Mouse (Mus musculus): ENCODE measurements at regions not wholly inside any gene's neighbourhood (a gene's known extent, or its start where the extent isn't known, plus 50 kb on each side); places are given as distances from the start of the nearest gene placed in this dataset.

- DNase-seq (ENCODE audit: low spot score in 2 of 2), result no peak
Observed at GRCm38 (mm10) chr6:99901146-99901545, 175.0 kb upstream of the Prok2 start.

GRCm38 (mm10) chr6:99899704-99900103, 173.5 kb upstream of the Prok2 start:
- DNase-seq (ENCODE audit: low spot score in 2 of 2), result no peak

- DNase-seq (ENCODE audit: low spot score in 2 of 2), result no peak
Observed at GRCm38 (mm10) chr6:99898077-99898476, 171.9 kb upstream of the Prok2 start.

GRCm38 (mm10) chr6:99895558-99895957, 169.4 kb upstream of the Prok2 start:
- no peak for DNase-seq (ENCODE audit: low spot score in 2 of 2)

- no peak for DNase-seq (ENCODE audit: low spot score in 2 of 2)
Observed at GRCm38 (mm10) chr6:99893936-99894335, 167.7 kb upstream of the Prok2 start.

GRCm38 (mm10) chr6:99892204-99892603, 166.0 kb upstream of the Prok2 start:
- no peak for DNase-seq (ENCODE audit: low spot score in 2 of 2)

GRCm38 (mm10) chr6:99891790-99892189, 165.6 kb upstream of the Prok2 start:
- DNase-seq (ENCODE audit: low spot score in 2 of 2), result no peak

- no peak for DNase-seq (ENCODE audit: low spot score in 2 of 2)
Observed at GRCm38 (mm10) chr6:99890805-99891204, 164.6 kb upstream of the Prok2 start.

GRCm38 (mm10) chr6:99889055-99889454, 162.9 kb upstream of the Prok2 start:
- no peak for DNase-seq (ENCODE audit: low spot score in 2 of 2)

- no peak for DNase-seq (ENCODE audit: low spot score in 2 of 2)
Observed at GRCm38 (mm10) chr6:99887904-99888303, 161.7 kb upstream of the Prok2 start.

GRCm38 (mm10) chr6:99884755-99885154, 158.6 kb upstream of the Prok2 start:
- DNase-seq (ENCODE audit: low spot score in 2 of 2), result no peak

- no peak for DNase-seq (ENCODE audit: low spot score in 2 of 2)
Observed at GRCm38 (mm10) chr6:99884054-99884453, 157.9 kb upstream of the Prok2 start.

- DNase-seq (ENCODE audit: low spot score in 2 of 2), result no peak
Observed at GRCm38 (mm10) chr6:99881606-99882005, 155.4 kb upstream of the Prok2 start.

GRCm38 (mm10) chr6:99874852-99875251, 148.7 kb upstream of the Prok2 start:
- no peak for DNase-seq (ENCODE audit: low spot score in 2 of 2)

- DNase-seq (ENCODE audit: low spot score in 2 of 2), result no peak
Observed at GRCm38 (mm10) chr6:99874029-99874428, 147.8 kb upstream of the Prok2 start.

- DNase-seq (ENCODE audit: low spot score in 2 of 2), result no peak
Observed at GRCm38 (mm10) chr6:99866061-99866460, 139.9 kb upstream of the Prok2 start.

- peak; percentile 40 to 49 for DNase-seq (ENCODE audit: low spot score in 2 of 2)
Observed at GRCm38 (mm10) chr6:99864949-99865348, 138.8 kb upstream of the Prok2 start.

- peak in 1 of 2 experiments; percentile 12 for DNase-seq (ENCODE audit: low spot score in 2 of 2)
Observed at GRCm38 (mm10) chr6:99863418-99863817, 137.2 kb upstream of the Prok2 start.

GRCm38 (mm10) chr6:99857411-99857810, 131.2 kb upstream of the Prok2 start:
- DNase-seq (ENCODE audit: low spot score in 2 of 2), result no peak

- DNase-seq (ENCODE audit: low spot score in 2 of 2), result no peak
Observed at GRCm38 (mm10) chr6:99853716-99854115, 127.5 kb upstream of the Prok2 start.

GRCm38 (mm10) chr6:99850706-99851105, 124.5 kb upstream of the Prok2 start:
- DNase-seq (ENCODE audit: low spot score in 2 of 2), result no peak

GRCm38 (mm10) chr6:99845508-99845846, 119.3 kb upstream of the Prok2 start:
- DNase-seq (ENCODE audit: low spot score in 2 of 2), result no peak

- DNase-seq (ENCODE audit: low spot score in 2 of 2), result no peak
Observed at GRCm38 (mm10) chr6:99844775-99845507, 118.7 kb upstream of the Prok2 start.

GRCm38 (mm10) chr6:99843507-99843906, 117.3 kb upstream of the Prok2 start:
- DNase-seq (ENCODE audit: low spot score in 2 of 2), result no peak
